Mouse (Mus musculus): ENCODE data around the gene Get4.

Gene Get4

GRCm38 (mm10) chr5:139285383-139286067 is 33.4 kb downstream of the Get4 start:
- no peak for DNase-seq

DNA sequence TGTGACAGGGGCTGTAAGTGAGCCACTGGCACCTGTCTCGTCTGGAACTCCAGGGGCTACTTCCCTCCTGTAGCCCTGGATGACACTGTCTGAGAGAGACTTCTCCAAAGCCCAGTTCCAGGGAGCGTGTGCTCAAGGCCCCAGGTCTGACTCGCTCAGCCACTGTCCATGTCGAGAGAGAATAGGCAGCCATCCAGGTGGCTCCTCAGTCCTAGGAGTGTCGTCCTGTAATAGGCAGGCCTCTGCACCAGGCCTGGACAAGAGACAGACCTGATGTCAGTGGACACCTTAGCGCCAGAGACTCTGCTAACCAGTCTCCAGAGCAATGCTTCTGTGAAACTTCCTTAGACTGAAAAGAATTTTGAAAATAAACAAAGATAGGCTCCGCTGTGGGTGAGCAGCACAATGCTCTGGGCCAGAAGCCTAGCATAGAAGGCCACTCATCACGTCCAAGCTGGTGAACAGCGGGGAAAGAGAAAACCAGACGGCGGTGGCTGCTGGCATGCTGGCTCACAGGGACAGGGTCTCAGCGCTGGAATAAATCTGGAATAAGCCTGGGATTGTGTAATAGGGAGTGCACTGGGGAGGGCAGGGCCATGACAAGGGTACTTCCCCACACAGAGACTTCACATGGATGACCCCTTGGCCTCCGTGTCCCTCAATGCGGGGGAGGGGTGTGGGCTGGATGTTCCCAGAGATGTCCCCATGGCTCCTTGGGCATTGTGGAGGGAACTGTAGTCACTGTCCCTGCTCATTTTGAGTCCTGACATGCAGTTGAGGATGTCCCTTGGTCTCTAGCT is 34.2 kb downstream of the Get4 start:
- no peak for DNase-seq

GRCm38 (mm10) chr5:139287099-139287498 is 35.0 kb downstream of the Get4 start:
- DNase-seq = no peak

DNA sequence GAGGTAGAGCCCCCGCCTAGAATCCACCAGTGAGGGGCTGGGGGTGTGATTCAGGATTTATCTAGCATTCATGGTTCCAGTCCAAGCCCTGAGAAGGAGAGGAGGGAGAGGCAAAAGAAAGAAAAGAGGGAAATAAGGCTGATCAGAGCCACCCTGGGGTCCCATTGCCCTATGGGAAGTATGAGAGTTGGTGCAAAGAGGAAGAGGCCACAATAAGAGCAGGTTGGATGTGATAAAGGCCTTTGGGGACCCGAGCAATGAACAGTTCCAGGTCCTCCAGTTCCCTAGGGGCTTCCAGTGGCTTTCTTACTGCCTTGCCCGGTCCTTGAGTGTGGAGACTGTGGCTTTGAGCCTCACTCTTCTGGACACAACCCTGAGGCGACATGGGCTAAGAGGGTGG is 35.7 kb downstream of the Get4 start:
- DNase-seq = no peak

DNA sequence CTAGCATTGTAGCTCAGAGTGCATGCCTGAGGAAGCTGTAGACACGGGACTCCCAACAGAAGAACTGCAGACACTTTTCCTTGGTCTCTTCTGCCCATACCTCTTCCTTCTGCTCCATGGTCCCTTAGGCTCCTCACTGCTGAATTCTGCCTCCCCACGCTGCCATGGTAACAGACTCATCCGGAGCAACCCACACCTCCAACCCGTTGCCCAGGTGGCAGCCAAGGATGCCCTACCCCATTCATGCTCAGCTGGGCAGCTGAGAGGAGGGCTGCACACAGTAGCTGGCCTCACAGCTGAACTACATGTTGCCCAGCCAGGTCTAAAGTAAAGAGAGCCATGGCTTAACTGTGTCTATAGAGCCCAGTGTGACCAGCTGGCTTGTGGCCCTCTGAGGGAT is 36.5 kb downstream of the Get4 start:
- no peak for DNase-seq

- DNase-seq = no peak
Measured at GRCm38 (mm10) chr5:139290467-139291259, 38.5 kb downstream of the Get4 start.

DNA sequence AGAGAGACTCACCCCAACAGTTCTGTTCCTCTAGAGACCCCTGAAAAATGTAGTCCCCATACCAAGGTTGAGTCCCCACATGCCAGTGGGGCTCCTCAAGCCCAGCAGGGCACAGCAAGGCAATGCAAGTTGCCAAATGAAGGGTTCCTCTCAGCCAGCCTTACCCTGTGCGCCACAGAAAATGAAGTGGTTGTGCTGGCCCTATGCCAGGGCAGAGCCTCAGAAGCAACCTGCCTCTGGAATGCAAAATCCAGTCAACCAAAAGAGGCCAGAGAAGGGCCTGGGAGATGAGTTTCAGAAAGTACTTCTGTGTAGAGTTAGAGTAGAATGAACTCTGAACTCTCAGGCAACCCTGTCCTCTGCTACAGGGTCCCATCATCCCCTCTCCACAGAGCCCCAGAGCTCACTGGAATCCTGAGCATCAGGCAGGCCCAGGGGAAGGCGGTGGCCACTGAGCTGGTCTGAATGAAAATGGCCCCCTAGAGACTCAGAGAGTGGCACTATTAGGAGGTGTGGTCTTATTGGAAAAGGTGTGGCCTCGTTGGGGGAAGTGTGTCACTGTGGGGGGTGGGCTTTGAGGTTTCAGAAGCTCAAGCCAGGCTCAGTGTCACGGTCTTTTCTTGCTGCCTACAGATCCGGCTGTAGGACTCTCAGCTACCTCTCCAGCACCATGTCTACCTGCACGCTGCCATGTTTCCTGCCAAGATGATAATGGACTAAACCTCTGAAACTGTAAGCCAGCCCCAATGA is 39.9 kb downstream of the Get4 start:
- DNase-seq = peak; percentile 65 to 83

GRCm38 (mm10) chr5:139294089-139294488 is 42.0 kb downstream of the Get4 start:
- no peak for DNase-seq

- DNase-seq = no peak
Measured at GRCm38 (mm10) chr5:139297092-139297491, 45.0 kb downstream of the Get4 start.

GRCm38 (mm10) chr5:139297745-139298144 is 45.6 kb downstream of the Get4 start:
- no peak for DNase-seq

DNA sequence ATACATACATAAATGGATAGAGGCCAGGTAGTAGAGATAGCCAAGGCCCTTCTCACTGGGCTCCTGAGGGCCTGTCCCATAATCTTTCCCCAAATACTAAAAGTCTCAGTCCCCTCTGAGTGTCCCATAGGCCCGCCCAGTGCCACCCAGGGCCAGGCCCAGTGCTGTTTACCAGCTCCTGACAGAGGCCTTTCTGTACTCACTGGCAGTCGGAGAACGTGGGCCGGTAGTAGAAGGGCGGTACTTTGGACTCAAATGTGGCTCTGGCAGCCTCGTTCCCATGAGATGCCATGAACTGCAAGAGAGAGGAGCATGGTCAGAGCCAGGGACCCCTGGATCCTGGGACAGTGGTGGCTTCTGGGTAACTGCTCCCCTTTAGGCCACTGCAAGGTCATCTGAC is 50.0 kb downstream of the Get4 start:
- DNase-seq = no peak

DNA sequence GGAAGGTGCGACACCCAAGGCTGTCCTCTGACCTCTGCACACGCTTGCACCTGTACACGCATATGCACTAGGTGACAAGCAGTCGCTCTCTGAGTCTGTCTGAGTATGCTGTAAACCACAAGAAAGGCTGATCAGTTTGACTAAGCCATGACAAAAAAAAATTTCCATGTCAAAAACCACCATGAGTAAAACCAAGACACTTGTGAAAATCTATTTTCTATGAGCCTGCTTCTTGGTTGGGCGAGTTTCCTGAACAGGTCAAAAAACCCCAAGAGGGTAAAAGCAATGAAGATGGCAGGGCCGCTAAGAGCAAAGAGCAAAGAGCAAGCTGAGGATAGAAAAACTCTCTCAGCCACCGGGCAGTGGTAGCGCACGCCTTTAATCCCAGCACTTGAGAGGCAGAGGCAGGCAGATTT is 51.5 kb downstream of the Get4 start:
- peak in 1 of 2 experiments; percentile 35 for DNase-seq

DNA sequence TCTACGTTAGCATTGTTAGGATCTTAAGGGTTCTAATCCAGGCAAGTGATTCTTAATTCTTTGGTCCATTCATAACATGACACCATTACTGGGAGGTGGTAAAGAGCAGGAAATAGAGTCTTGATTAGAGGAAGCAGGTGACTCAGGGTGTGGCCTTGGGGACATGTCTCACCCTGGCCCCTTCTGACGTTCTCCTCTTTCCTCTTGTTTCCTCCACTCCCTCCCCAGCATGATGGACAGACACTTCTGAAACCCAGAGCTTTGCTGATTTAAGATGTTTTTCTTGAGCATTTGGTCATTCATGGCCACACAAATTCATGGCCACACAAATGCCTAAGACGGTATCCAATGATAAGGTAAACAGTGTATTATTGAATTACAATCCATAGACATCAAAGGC is 57.8 kb downstream of the Get4 start:
- DNase-seq = no peak

DNA sequence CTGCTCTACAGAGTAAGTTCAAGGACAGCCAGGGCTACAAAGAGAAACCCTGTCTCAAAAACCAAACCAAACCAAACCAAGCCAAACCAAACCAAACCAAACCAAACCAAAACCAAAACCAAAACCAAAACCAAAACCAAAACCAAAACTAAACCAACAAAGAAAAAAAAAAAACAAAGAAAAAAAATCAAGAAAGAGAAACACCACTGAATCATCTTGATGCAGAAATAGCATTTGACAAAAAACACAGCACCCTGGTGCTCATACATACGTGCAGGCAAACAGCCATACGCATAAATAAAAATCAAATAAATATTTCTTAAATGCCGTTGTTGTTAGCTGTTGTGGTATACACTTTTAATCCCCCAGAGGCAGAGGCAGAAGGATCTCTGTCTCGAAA is 58.4 kb downstream of the Get4 start:
- DNase-seq = no peak

DNA sequence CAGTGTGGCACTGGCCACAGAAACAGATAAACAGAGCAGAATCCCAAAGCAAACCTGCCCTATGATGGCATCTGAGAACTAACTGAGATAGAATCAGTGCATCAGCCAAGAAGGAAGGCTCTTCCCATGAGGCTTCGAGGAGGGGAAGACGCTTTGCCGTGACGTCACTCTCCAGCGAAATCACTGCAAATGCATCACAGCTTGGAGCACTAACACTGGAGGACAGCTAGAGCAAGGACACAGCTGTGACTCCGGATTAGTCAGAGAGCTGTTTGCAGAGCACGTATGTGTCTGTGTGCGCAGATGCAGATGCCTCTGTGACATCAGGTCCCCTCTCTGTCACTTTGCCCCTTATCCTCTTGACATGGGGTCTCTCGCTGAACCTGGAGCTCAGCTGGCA is 59.7 kb downstream of the Get4 start:
- no peak for DNase-seq

DNA sequence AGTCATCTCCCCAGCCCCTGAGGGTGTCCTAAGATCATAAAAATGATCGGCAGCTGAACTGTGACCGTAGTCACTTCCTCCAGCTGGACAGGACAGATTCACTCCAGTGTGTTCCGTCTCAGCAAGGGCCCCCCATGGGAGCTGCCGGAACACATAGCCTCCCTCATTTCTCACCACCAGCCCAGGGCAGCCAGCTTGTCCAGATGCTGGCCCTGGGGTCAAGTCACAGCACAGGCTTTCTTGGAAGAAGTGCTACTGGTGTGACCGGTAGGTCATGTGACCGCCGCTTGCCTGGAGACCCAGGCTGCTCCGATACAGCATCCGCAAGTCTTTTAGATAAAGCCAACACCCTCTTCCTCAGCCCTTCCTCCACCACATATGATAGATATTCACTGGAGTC is 61.4 kb downstream of the Get4 start:
- peak; percentile 49 to 59 for DNase-seq

GRCm38 (mm10) chr5:139314941-139315642 is 63.0 kb downstream of the Get4 start:
- DNase-seq = peak; percentile 55 to 78

DNA sequence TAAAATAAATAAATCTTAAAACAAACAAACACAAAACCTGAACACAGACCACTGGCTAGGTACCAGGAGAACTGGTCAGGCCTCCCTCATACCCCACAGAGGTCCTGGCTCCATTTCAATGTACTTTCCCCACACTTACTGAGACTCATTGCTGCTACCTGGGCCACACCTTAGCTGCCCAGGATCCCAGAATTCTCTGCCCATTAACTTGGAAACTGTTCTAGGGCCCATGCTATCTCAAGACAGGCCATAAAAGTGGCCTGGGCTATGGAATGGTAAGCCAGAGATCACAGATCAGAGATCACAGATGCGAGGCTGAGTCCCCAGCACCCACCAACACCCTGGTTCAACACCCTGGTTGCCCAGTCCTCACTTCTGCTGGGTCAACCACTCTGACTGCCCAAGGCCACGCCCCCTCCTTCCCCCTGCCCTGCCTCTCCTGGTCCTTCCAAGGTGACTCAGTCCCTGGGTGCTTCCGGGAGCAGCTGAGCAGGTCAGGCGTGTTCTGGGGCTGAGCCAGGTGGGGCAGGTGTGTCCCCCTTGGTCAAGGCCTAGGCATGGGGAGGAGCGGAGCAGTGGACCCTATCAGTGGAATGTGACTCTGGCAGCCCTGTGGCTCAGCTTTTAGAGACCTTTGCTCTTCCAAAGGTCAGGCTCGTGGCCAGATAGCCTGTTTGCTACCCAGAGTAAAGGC is 65.0 kb downstream of the Get4 start:
- peak; percentile 96 to 97 for DNase-seq

DNA sequence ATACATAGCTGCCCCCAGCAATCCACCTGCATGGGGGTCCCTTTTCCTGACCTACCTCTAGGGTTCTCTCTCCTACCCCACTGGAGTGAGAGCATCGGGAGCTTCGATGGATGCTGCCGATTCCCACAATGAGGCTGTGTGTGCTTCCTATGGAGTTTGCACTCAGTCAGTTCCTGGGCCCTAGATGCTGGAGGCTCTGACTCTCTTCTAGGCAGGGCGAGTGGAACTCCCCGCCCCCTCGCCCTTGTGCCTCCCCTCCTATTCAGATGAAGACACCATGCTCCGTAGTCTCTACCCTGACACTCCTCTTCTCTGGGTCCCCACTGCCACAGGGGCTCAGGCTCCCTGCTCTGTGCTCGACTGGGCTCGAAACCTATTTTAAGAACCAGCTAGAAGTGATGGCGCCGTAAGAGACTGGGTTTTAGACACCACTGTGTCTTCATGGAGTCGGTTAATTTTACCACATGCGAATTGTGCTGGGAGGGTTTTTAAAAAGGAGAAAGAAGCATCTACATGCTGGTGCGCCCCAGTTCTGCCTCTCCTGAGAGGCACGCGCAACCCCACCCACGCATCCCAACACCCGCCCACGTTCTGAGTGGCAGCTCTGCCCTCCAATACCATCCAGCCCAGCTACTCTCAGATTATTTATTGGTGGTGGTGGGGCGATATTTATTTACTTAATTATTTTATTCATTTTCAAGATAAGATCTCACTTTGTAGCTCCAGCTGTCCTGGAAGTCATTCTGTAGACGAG is 65.8 kb downstream of the Get4 start:
- peak in 1 of 2 experiments; percentile 41 for DNase-seq
